Mouse (Mus musculus) limb, embryonic 10.5 days (tissue): ENCODE results near the gene Ak2. TPM values are rescaled to one million over a fixed set of nuclear protein-coding genes. Genes with fewer than 3 reads are reported as not detected.

Source experiments
- DNase-seq: peaks from one replicate; pipeline ENCODE4 v3.0.0-alpha.2; 2017; ENCODE audit warnings: low spot score
- H3K27ac ChIP-seq: fragments of 300-500 bp; sonication (generic); 2 replicates; pipeline ENCODE4 v1.5.1; 2016; ENCODE audit warnings: mild to moderate bottlenecking
- H3K27me3 ChIP-seq: fragments of 300-500 bp; sonication (generic); 2 replicates; pipeline ENCODE4 v1.6.1; 2016; ENCODE audit warnings: low read depth, mild to moderate bottlenecking; ENCODE audit not compliant: poor library complexity, severe bottlenecking
- H3K36me3 ChIP-seq: fragments of 300-500 bp; sonication (generic); 2 replicates; pipeline ENCODE4 v1.6.1; 2016; ENCODE audit warnings: mild to moderate bottlenecking, moderate library complexity
- H3K4me1 ChIP-seq: fragments of 300-500 bp; sonication (generic); 2 replicates; pipeline ENCODE4 v1.6.1; 2016
- H3K4me3 ChIP-seq: fragments of 300-500 bp; sonication (generic); 2 replicates; pipeline ENCODE4 v1.5.1; 2016; ENCODE audit warnings: mild to moderate bottlenecking, moderate library complexity
- H3K9me3 ChIP-seq: fragments of 300-500 bp; sonication (generic); replicated peaks from 2 replicates; pipeline ENCODE4 v1.6.1; 2016; ENCODE audit warnings: mild to moderate bottlenecking
- WGBS: fragments of 180-500 bp; shearing (Covaris S2); methylation state at CpG from one replicate; pipeline ENCODE4 v1.1.7; 2016; 5-methylcytosine and 5-hydroxymethylcytosine counted together
- polyA plus RNA-seq: library from polyadenylated mRNA; unstranded; fragments of >200 nt; fragmentation: Nextera tagmentation; extraction: Ambion mirVana; gene quantifications from 2 replicates; pipeline ENCODE4 v1.2.1, GENCODE M21; 2016

Gene Ak2
- polyA plus RNA-seq, 1 experiment from 2014 or later, result 236 TPM

DNA sequence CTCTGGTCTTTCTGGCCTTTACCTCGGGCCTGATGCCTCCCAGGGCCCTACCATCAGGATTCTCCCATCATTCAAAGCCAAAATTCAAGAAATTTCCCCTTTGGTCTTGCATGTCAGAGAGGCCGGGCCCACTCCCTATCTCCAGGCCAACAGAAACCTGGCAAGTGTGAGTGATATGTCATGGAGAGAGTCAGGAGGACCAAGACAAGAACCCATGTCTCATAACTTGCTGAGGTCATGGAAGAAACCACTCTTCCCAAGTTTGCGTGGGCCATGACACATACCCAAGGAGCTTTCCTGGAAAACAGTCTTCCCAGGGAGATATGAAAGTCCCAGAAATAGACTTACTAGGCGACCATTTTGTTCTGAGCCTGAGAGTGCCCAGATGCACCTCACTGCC, 30.1 kb downstream of the Ak2 start:
- no peak for DNase-seq
- Histone ChIP-seq H3K4me1 (no peaks in the 10 kb centered on the region), H3K27me3 (no peaks in the 10 kb centered on the region), H3K27ac (no peak overlapping the region), H3K9me3 (no peaks in the 10 kb centered on the region), H3K36me3 (no peaks in the 10 kb centered on the region), H3K4me3 (no peak overlapping the region)
- WGBS, result 80% methylated on average over 4 of the region's 4 CpGs

DNA sequence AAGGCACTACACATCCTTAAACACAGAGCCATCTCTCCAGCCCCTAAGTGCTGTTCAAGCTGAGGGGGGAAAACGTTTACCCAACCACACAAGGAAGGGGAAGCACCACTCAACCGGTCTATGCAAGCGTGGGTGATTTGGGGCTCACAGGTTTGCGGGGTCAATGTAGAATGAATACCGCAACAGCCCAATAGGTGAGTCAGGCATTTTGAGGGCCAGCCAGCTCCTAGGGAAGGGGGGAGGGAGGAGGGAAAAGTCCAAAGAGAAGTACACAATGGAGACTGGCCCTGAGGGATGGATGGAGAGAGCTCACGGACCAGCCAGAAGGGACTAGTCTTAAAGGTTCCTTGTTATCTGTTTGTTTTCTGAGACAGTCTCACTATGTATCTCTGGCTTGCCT, 32.1 kb downstream of the Ak2 start:
- Histone ChIP-seq H3K9me3 (no peaks in the 10 kb centered on the region), H3K36me3 (no peaks in the 10 kb centered on the region), H3K4me1 (no peaks in the 10 kb centered on the region), H3K27ac (no peak overlapping the region), H3K4me3 (no peak overlapping the region), H3K27me3 (no peaks in the 10 kb centered on the region)
- DNase-seq, result no peak
- 86% methylated on average over 6 of the region's 6 CpGs for WGBS

DNA sequence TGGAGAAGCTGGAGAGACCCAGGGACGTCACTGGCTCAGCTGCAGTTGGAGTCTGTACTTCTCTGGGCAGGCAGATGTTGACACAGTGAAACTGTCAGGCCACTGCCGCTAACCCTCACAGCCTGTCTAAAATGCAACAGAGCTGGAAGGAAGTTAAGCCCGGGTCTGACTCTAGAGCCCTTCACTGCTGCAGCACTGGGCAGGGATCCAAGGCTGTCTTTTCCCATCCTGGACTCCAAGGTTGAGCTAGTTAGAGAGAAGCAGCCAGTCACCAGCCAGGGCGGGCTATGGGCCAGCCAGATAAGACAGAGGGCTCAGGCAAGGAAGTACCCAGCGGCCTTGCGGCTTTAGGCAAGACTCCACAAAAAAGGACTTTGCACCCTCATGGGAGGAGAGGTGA, 33.0 kb downstream of the Ak2 start:
- DNase-seq, result no peak
- 80% methylated on average over 6 of the region's 6 CpGs for WGBS
- no peaks in the 10 kb centered on the region for H3K27me3 ChIP-seq
- no peaks in the 10 kb centered on the region for H3K9me3 ChIP-seq
- no peaks in the 10 kb centered on the region for H3K4me1 ChIP-seq
- no peak overlapping the region for H3K27ac ChIP-seq
- H3K36me3 ChIP-seq, result no peaks in the 10 kb centered on the region
- no peak overlapping the region for H3K4me3 ChIP-seq

DNA sequence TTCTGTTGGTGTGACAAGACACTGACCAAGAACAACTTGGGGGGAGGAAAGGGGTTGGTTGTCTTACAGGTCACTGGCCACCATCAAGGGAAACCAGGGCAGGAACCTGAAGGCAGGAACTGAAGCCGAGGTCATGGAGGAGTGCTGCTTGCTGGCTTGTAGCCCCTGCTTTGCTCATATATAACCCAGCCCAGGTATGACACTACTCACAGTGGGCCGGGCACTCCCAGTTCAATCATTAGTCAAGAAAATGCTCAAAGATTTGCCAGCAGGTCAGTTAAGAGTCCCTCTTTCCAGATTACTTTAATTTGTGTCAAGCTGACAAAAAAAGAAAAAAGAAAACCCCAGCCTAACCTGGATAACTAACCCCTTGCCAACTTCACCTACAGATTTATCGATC, 33.9 kb downstream of the Ak2 start:
- Histone ChIP-seq H3K27me3 (no peaks in the 10 kb centered on the region), H3K4me3 (no peak overlapping the region), H3K9me3 (no peaks in the 10 kb centered on the region), H3K27ac (no peak overlapping the region), H3K4me1 (no peaks in the 10 kb centered on the region), H3K36me3 (no peaks in the 10 kb centered on the region)
- DNase-seq, result no peak
- 88% methylated on average over 3 of the region's 3 CpGs for WGBS

DNA sequence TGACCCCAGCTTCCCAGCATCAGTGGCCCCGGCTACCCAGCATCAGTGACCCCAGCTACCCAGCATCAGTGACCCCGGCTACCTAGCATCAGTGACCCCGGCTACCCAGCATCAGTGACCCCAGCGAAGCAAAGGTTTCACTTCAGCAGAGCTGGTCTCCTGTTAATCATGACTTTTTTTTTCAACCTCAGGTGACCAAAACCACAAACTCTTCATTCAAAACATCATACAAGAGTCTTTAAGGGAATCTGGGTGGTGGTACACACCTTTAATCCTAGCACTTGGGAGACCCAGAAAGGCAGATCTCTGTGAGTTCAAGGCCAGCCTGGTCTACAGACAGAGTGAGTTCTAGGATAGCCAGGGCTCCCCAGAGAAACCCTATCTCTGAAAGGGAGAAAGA, 39.0 kb downstream of the Ak2 start:
- no peak for DNase-seq
- Histone ChIP-seq H3K4me1 (peaks cover 24% of the 10 kb centered on the region), H3K9me3 (no peaks in the 10 kb centered on the region), H3K4me3 (no peak overlapping the region), H3K27ac (no peak overlapping the region), H3K27me3 (peaks cover 8% of the 10 kb centered on the region; the same call in 1 of the 2 replicates), H3K36me3 (no peaks in the 10 kb centered on the region)
- WGBS, result 92% methylated on average over 4 of the region's 4 CpGs

DNA sequence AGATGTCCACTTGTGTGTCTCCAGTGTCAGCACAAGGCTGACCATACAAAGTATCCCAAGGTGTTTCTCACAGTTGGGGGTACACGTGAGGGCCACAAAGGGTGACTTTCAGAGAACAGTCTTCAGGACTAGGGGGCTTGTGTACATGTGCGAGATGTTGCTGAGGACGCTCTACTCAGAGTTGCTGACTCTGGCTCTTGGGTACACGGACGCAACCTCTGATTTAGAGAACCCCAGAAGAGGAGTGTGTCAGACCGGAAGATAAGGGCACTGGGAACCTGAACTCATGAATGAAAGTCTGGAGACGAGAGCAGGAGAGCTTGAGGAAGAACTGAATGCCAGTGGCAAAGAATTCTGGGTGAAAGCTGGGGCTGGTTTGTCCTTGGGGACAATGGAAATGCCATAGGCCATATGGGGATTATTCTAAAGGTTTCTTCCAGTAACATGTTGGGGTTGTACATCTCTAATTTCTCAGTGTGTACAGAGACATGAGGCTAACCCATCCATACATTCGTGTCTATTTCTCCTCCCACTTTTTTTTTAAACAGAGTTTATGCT, 39.7 kb downstream of the Ak2 start:
- Histone ChIP-seq H3K4me1 (peaks cover 27% of the 10 kb centered on the region), H3K4me3 (no peak overlapping the region), H3K27me3 (peaks cover 11% of the 10 kb centered on the region; the same call in 1 of the 2 replicates), H3K36me3 (no peaks in the 10 kb centered on the region), H3K9me3 (no peaks in the 10 kb centered on the region), H3K27ac (no peak overlapping the region)
- 87% methylated on average over 8 of the region's 8 CpGs for whole genome bisulfite sequencing
- no peak for DNase-seq

DNA sequence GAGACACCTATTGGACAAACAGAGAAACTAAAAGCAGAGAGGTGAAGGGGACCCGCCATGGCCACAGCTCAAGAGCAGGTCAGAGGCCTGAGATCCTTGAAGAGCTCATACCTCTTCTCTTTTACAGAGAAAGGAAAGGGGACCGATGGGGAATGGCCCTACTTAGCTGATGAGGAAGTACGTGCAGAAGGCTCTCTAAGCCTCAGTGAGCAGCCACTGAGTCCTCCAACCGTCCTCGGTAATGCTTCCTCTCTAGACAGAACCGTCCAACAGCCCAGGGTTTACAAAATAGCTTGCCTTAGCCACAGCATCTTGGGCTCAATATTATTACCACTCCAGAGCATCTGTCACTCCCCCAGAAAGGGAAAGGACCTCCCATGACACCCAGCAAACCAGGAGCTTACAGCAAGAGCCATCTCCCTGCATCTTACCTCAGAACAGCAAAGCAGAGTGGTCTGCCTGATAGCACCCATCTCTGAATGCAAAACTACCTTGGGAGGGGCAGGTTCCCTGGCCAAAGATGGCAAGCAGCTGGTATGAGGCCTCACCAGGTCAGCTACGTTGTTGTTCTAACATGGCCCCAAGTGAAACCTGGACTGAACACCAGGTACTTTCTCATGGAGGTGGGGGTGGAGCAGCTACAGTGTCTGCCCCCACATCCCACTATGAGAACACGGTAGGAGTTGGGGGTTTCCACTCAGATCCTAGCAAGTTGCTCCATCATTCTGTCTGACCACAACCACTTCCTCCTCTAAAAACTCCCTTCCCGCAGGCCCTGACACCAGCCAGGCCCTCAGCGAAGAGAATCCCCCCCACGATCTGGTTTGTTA, 40.6 kb downstream of the Ak2 start:
- no peaks in the 10 kb centered on the region for H3K36me3 ChIP-seq
- WGBS, result 81% methylated on average over 11 of the region's 11 CpGs
- no peaks in the 10 kb centered on the region for H3K9me3 ChIP-seq
- H3K4me3 ChIP-seq, result no peak overlapping the region
- DNase-seq, result no peak
- peaks cover 27% of the 10 kb centered on the region for H3K4me1 ChIP-seq
- no peak overlapping the region for H3K27ac ChIP-seq
- peaks cover 11% of the 10 kb centered on the region; the same call in 1 of the 2 replicates for H3K27me3 ChIP-seq

DNA sequence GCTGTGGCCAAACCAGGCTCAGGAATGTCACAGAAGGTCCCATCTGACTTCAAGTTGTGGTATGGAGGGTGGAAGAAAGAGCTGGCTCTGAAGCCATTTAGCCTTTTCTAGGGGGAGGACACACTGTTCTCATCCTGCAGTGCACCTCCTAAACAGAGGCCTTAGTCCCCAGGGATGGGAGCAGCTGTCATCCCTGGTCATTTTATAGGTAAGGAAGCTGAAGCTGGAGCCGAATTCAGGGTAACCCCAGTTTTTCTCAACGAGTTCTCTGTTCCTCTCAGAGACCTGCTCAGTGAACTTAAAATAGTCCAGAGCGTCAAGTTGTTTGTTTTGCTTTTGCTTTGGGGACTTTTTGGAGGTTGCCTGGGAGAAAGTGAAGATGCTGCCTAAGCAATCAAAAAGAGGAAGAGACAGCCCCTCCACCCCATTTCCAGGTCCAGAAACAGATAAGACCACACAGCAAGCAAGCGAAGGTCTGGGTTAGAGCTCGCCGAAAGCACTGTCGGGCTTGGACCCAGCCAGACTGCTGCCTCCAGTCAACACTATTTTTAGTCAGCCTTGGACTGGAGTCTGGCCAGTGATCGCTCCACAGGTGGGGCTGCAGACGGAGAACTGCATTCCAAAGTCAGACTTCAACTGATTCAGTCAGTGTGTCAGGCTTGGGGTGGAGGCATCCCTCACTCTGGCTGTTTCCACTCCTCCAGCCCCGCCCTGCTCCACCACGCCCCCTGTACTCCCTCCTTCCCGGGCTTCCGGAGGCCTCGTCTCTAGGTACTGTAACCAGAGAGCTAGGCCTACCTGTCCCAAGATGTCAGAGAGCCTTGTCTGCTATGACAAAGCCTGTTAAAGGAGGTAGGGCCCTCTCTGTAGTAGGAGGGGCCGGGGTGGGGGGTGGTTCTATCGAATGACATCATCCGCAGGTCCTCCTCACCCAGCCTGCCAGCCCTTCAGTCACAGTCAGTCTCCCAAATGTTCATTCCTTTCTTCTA, 41.5 kb downstream of the Ak2 start:
- peak overlapping the region; percentile 54; the same call in 1 of the 2 replicates for H3K27ac ChIP-seq
- WGBS, result 27% methylated on average over 17 of the region's 17 CpGs
- DNase-seq, result peak; percentile 49
- H3K4me3 ChIP-seq, result peak overlapping the region; percentile 21
- H3K36me3 ChIP-seq, result no peaks in the 10 kb centered on the region
- H3K9me3 ChIP-seq, result no peaks in the 10 kb centered on the region
- H3K27me3 ChIP-seq, result peaks cover 11% of the 10 kb centered on the region; the same call in 1 of the 2 replicates
- peaks cover 27% of the 10 kb centered on the region for H3K4me1 ChIP-seq

DNA sequence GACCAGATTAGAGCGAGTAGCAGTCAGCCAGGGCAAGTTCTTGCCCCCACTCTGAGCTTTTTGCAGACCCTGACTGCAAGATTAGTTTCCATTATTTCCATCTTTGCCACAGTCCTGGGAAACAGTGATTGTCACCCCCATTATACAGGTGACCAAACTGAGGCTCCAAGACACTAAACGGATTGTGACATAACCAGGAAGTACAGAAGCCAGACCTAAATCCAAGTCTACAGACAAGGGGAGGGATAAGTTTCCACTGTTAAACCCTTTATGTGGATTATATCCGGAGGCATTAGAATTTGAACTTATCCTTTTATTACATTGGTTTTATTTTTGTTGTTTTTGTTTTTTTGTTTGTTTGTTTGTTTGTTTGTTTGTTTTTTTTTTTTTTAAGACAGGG, 42.5 kb downstream of the Ak2 start:
- H3K27me3 ChIP-seq, result peaks cover 11% of the 10 kb centered on the region; the same call in 1 of the 2 replicates
- no peaks in the 10 kb centered on the region for H3K36me3 ChIP-seq
- no peaks in the 10 kb centered on the region for H3K9me3 ChIP-seq
- no peak for DNase-seq
- H3K27ac ChIP-seq, result no peak overlapping the region
- peaks cover 27% of the 10 kb centered on the region for H3K4me1 ChIP-seq
- WGBS, result 94% methylated on average over 3 of the region's 3 CpGs
- no peak overlapping the region for H3K4me3 ChIP-seq

DNA sequence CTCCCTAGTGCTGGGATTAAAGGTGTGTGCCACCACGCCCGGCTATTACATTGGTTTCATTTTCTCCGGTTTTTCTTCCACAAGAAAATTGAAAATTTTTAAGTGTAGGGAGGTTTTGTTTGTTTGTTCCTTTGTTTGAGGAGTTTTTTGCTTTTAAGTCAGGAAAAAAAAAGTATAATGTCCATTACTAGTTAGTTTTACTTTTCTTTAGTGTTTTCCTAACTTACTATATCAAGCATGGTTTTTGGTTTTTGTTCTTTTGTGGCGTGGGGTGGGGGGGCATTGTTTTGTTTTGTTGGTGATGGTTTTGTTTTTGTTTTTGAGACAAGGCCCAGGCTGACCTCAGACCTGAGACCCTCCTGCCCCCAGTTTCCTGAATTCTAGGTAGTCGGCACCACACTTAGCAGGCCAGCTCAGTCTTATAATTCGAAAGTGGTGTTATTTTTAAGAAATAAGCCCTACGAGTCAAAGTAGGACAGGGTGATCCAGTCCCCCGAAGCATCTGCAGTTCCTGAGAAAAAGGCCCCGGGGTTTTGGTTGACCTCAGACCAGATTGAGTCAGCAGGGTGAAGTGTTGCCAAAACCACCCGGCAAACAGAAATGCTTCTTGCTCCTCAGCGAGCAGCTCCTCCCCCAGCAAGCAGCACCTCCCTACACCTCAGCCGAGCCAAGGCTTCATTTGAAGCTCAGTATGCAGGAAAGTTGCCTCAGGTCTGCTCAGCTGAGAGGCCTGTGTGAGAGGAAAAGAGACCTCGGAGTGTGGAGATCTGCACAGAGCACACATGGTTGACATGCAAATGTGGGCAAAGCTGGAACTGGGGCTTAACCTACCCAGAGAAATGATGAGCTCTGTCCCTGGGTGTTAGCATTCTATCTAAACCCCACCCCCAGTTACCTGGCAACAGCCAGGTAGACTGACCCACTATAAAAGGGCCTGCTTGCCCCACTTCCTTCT, 43.2 kb downstream of the Ak2 start:
- Histone ChIP-seq H3K27me3 (peaks cover 11% of the 10 kb centered on the region; the same call in 1 of the 2 replicates), H3K4me3 (no peak overlapping the region), H3K27ac (no peak overlapping the region), H3K9me3 (no peaks in the 10 kb centered on the region), H3K4me1 (peaks cover 27% of the 10 kb centered on the region), H3K36me3 (no peaks in the 10 kb centered on the region)
- 55% methylated on average over 13 of the region's 13 CpGs for WGBS
- no peak for DNase-seq

DNA sequence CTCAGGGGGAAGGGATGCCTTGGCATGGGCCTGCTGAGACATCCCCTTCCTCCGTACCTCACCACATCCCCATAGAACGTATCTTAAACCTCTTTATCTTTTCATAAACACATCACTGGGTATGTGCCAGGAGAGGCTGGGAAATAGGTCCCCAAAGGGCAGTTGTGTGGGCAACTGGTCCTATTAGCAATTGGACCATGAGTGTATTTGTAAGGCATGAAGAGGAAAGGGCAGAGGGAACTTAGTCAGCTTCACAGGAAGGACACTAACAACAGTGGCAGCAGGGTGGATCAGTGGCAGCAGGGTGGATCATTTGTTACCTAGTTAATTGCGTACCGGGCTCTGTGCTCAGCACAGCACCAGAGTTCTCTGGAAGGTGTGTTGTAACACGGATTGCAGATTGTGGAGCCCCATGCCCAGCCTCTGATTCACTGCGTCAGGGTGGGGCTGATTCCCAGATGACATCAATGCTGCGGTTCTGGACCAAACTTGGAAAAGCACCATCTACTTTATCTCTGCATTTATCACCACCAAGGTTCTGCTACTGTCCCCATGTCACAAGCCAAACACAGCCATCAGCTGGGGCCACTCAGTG, 44.2 kb downstream of the Ak2 start:
- H3K36me3 ChIP-seq, result no peaks in the 10 kb centered on the region
- peaks cover 27% of the 10 kb centered on the region for H3K4me1 ChIP-seq
- no peak overlapping the region for H3K4me3 ChIP-seq
- 70% methylated on average over 7 of the region's 7 CpGs for whole genome bisulfite sequencing
- no peak overlapping the region for H3K27ac ChIP-seq
- H3K9me3 ChIP-seq, result no peaks in the 10 kb centered on the region
- no peak for DNase-seq
- peaks cover 11% of the 10 kb centered on the region; the same call in 1 of the 2 replicates for H3K27me3 ChIP-seq
